Mouse (Mus musculus) kidney, postnatal 10 days (tissue): Measurements from ENCODE around the gene Maml2.
"Not testable (repeated sequence)": the region's sequence is repeated elsewhere in the genome, so short reads cannot be mapped to it uniquely, and the experiment has no call there.

Experiments
- DNase-seq: peaks from one replicate; pipeline ENCODE4 v3.0.0; 2021; ENCODE audit warnings: mixed read lengths

Gene Maml2

DNA sequence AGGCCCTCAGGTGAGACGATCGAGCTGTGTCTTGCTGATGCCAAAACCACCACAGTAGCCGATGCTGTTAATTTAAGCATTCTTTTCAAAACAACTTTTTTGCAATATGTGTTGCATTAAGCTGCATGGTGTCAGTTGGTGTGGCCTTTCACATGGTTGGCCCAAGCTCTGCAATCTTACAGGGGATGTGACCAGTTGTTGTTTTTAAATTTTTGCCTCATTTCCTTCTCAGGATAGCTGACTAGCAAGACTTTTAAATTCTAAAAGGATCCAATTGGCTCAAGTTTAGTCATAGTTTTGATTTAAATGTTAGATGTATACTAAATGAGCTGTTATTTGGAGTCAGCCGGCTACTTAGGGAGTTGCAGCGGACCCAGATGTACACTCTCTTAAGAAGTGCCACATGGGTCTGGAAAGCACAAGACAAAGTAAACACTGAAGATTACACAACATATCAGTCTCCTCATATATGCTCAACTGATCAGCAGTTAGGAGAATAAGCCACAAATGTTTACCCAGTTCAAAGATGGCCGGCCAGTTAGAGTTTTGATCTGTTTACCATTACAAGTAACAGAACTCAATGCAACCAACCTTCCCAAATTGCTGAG, 386.7 kb downstream of the Maml2 start:
- no peak for DNase-seq

DNA sequence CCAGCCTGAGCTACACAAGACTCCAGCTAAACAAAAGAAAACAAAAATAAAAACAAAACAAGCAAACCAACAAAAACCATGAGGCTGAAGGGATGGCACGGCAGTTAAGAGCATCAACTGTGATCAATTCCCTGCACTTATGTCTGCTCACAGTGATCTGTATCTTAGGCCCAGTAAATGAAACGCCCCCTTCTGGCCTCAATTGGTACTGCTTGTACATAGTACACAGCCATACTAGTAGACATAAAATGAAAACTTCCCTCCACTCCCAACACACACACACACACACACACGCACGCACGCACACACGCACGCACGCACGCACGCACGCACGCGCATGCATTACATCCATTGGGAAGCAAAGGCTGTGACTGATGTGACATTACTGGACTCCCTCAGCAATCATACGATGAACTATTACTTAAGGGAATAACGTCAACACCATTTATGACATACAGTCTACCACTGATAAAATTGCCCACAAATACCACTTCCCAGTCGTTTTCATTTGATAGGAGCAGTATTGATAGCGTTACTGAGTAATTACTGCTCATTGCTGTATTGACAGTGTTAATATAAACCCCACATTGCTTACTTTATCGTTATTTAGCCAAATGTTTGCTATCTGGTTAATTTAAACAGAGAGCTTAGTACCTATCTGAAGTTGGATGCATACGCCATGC, 389.4 kb downstream of the Maml2 start:
- DNase-seq, result peak; percentile 23

DNA sequence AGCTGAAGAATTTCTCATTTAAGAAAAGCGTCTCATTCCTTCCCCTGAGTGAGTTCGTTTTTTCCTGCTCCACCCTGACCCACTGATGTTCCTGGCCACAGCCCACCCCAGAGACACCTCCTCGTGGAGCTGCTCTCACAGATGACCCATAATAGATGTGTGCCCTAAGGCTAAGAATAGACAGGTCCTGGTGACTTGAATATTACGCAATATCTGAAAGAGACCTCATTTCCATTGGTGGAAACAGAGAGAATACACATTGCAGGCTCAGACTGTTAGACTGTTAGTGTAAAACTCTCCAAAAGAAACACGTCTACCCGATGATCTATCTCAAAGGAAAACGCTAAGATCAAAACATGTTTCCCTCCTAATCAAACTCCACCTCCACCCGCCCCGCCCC, 391.2 kb downstream of the Maml2 start:
- no peak for DNase-seq

DNA sequence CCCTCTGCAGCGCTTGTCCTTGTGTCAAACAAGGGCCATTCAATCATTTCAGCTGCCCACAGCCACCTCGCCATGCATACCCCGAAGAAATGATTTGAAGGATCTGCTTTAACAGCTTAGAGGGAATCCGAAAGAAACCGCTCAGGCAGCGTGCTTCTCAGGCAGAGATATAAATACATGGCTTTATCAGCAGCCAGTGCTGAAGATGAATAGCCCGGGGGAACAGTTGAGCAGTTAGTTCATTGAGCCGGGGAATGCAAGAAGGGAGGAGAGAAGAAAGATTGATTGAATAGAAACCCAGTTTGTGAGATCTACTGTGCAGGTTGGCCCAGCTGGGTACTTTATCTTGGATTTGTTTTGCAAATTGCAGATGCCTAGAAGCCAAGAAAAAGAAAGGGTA, 392.6 kb downstream of the Maml2 start:
- DNase-seq, result no peak

DNA sequence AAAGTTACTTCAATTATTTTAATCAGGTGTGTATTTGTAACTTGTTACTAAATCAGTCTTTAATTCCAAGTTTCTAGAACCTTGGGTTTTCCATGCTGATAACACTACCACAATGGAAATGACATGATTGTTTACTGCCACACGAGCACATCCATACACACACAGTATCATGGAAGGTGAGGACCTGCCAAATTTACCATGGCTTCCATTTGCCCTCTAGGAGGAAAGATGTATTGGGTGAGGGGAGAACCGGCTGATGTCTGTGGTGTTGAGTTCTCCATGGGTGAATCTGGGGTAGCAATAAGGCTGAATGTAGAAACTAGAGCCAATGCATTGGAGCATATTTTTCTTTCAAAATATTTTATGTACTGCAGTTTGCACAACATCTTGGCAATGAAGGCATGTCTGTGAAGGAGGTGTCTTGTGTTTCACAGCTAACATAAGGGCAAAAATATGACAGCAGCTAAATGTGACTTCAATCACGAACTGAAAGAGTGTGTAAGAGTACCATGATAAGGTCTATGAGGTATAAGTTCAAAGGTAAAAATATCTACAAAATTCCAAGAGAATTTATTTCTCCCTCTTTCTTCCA, 396.0 kb downstream of the Maml2 start:
- DNase-seq, result no peak

DNA sequence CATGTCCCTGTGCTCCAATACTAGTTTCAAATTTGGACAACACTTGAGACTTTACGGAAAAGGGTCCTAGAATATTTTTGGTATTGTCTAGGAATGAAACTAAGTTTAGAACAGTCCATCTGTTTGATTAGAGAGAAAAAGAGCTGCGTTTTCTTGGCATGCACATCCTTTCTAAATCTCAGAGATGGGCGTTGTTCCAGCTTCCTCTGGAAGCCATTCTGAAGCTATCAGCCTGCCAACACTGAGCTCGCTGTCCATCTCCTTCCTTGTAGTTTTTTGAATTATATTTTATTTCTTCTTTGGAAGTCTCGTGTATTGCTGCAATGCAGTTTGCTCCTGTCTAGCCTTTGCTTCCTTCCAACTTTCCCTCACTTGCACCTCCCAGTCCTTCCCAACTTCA, 396.5 kb downstream of the Maml2 start:
- DNase-seq, result peak; percentile 64

DNA sequence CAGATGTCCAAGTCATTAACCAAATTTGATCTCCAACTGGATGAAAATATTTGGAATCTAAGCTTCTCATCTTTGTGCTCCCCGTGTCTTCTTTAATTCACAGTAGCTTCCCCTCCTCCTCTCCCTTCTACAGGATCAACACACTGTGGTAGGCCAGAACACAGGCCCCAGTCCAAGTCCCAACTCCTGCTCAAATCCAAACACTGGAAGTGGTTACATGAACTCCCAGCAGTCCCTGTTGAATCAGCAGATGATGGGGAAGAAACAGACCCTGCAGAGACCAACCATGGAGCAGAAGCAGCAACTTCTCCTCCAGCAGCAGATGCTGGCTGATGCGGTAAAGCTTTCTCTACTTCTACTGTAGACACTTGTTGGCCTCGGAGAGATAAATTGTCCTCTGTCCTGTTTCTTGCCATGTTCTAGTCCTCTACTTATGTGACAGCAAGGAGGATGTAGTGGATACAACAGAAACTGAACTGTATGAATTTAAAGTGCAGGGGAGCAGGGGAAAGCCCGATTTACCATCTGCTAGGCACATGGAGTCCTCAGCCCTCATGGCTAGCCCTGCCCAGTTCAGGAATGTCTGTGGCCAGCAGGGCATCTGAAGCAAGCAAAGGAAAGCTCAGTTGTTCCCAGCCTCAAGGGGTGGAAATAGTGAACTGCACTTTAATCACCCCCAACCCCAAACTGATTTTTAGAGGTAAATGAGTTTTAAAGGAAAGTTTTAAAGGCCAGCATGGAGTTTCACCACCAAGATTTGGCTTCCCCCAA, 399.5 kb downstream of the Maml2 start:
- no peak for DNase-seq

DNA sequence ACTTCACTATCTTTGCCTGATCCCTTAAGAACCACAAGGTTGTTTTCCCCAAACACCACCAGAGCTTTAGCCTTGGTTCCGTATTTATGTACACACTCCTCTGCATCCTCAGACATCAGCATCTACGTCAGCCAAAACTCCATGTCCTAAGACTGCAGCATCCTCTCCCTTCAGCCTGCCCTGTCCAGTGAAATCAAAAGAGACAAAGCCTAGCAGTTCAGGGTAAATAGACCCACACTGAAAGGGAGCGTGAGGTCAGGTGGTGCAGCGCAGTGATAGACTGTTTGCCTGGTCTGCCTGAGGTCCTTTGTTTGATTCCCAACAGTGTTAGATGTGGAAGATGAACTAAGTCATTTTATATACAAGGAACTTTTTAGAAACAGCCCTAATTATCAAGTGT, 400.1 kb downstream of the Maml2 start:
- no peak for DNase-seq

DNA sequence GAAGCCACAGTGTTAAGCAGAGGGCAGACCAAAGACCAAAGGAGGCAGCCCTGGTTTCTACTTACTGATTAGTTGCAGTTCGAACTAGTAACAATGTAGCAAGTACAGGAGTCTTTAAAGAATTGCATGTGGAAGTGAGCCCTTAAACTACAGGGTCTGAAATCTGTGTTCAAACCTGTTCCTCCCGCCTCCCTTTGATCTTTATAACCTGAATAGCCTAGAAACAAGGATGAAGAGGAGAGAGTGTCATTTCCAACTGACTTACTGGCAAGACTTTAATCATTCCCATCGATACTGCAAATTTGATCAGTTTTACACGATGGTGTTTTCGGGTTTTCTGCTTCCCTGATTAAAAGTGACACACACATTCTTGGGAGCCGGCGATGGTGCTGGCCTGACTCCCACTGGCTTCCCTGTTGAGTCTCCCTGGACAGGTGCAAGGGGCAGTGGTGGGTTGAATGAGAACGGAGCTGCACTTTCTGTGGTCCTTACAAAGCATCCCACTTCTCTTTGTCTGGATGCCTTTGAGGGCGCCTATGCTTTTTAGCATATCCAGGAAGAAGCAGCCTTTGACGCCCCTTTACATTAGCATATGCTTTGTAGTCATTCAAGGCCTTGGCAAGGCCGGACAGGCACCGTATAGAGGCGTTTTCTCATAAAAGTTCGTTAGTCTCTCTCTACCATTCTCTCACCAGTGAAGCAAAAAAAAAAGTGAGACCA, 401.5 kb downstream of the Maml2 start:
- DNase-seq, result no peak

DNA sequence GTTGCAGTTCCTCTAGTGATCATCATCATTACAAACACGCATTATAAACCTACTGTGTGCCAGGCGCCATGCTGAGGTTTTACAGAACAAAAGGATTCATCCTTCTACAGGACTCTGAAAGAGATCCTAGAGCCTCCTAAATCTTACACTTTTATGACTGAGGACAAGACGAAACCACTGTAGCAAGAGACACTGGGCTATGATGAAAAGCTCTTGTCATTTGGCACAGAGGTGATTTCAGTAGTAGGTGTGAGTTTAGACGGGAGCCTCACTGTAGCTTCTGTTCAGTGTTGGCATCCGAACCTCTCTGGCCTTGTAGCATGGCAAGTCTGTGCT, 402.0 kb downstream of the Maml2 start:
- no peak for DNase-seq

DNA sequence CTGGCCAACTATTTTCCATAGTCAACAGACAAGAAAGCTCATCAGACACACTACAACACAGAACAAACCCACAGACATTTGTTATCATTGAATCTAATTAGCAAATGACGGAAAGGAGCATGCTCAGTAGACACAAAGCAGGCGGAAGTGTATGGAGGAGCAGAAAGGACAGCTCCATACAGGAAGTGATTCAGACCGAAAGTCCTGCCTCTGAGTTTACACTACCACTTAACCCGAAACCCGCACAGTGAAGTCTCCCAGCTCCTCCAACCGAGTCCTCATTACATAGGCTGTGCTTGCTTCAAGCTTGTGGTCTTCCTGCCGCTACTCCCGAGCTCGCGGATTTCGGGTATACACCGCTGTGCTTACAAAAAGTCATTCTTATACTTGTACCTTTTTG, 404.0 kb downstream of the Maml2 start:
- DNase-seq, result no peak

DNA sequence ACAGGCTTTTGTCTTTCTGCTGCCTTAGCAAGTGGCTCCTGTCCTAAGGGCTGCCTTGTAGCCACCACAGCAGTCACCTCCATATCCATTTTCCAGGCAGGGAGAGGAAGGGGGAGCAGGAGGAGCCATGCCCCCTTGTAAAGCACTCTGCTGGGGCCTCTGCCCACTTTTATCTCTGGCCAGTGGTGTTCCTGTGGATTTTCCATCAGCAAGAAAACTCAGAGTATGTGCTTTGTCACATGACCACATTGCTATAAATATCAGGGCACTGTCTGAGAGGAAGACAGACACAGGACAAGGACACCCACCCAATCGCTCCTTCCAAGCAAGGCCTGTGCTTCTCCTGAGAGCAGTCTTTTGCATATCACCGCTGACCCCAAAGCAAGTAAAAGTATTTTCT, 405.3 kb downstream of the Maml2 start:
- no peak for DNase-seq

DNA sequence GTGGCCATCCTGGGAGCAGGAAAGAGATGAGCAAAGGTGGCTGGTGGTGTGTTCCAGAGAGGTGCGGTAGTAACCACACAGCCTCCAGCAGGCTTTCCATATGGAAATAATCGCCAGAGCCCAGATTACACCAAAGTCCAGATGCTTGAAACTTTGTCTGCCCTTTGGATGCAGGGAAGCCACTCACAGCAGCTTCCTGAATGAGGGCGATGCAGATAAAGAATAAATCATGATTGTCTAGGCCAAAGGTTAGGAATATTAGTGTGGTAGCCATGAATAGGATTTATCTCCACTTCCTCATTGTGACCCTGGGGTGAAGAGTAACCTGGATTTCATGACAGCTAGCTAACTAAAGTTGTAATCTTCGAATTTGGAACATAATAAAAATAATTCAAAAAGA, 407.2 kb downstream of the Maml2 start:
- no peak for DNase-seq

DNA sequence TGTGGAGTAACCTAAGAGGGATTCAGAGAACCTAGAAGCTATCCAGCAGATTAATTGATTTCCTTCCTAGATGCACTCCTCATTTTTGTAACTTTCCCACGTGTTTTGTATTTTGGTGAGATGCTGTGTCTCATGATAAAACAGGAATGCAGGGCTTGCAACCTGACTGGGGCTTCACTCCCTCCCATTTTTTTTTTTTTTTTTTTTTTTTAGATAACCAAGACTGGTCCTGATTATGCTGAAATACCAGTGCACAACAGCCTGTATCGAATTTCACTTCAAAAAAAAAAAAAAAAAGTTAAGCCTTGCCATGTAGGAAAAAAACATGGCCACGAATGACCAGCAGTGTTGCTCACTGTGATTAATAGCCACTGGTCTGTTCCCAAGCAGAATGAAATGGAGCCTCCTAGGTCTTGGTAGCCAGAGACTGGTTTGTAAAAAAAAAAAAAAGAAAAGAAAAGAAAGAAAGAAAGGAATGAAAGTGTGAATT, 409.4 kb downstream of the Maml2 start:
- no peak for DNase-seq

DNA sequence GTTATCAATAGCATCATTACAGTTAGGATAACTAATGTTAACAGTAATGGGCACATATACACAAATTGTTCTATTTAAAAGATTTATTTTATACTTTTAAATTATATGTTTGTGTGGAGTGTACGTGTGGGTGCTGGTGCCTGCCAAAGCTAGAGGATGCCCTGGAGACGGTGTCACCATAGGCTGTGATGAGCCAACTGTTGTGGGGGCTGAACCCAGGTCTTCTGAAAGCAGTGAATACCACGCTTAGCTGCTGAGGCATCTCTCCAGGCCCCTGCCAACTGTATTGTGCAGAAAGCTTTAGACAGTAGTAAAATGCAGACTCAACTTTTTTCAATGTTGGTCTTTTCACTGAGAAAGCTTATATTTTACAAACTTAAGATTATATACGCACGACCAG, 411.7 kb downstream of the Maml2 start:
- DNase-seq, result no peak

DNA sequence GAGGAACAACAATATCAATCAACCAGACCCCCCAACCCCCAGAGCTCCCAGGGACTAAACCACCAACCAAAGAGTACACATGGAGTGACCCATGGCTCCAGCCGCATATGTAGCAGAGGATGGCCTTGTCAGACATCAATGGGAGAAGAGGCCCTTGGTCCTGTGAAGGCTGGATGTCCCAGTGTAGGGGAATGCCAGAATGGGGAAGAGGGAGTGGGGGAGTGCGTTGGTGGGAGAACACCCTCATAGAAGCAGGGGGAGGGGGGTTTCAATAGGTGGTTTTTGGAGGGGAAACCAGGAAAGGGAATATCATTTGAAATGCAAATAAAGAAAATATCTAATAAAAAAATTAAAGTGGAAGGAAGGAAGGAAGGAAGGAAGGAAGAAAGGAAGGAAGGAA, 418.1 kb downstream of the Maml2 start:
- not testable (repeated sequence) for DNase-seq

DNA sequence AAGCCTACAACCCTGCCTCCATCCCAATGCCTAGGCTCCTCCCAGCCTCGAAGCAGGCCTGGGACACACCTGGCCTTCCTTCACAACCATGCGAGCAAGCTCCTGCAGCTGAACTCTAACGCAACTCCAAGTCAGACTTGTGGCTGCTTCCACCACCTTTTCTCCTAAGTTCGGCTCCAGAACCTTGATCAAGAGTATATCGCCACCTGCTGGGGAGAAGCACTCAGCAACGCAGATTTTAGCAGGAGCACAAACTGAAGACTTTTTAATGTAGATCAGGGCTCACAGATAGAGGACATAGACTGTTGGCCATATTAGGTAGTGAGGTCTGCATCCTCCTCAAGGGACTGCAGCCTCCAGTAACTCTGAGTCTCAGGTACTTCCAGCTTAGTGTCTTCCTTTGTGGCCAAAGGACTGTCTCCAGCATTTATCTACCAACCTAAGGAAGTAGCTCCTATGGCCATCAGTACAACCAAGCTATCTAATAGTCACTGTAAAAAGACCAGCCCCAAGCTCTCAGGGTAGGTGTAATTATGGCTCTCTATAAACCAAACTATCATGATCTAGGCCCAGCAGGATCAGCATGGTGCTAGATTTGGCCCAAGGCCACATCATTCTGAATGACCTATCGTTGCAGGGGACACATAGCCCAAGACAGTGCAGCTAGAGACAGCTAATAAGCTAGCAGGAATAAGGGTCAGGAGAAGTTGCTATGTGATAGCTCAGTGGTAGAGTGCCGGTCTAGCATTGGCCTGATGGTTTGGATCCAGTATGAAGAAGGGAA, 418.8 kb downstream of the Maml2 start:
- DNase-seq, result peak; percentile 89

DNA sequence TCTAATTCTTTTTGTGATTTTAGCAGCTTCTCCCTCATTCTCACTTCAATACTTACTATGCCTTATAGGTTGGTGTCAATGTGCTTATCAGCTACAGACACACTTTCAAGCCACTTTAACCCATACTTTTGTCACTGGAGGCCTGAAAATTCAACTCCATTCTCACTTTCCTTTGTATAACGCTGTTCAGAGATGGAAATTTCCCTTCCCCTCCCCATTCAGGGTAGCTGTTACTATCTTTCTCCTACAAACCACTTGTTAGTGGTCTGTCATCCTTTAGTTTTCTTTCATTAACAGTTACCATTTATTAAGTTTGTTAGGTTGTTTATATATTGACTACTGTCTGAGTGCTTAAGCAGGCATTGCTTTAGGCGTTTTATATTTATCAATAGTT, 450.6 kb downstream of the Maml2 start, which contains the start of gene Mtmr2:
Mtmr2 (plus strand) TSS at position 7 of the 394 bp plus-strand sequence.
- no peak for DNase-seq

DNA sequence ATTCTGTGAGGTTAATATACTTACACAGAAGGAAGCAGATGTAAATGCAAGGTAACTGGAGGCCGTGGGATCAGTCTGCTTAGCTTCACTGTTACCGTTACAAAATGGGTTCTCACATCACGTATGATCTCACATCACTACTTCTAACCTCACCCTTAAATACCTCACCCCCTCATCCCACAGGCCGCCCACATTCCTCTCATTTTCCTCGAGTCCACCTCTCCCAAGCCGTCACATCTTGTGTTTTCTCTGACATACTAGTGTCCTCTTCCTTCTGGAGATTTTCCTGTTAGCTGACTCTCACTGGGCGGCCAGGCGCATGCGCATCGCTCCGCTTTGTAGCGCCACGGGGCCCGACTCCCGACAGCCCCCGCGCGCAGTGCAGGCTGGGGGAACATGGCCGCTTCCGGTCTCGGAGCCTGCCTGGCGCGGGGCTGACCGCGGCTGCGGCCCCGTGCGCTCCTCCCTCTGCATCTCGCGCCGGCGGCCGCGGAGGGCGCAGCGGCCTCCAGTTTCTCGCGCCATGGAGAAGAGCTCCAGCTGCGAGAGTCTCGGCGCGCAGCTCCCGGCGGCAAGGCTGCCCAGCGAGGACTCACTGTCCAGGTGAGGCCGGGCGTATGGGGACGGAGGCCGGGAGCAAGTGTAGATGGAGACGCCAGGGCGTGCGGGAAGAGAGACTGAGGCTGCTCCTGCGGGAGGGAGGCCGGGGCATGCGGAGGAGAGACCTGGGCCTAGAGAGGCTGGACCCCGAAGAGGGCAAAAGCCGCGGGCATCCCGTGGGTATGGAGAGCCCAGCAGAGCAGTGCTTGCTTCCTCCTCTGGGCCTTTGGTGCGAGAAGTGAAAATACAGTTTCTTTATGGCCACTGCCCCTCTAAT, 451.3 kb downstream of the Maml2 start:
- peak; percentile 98 for DNase-seq

DNA sequence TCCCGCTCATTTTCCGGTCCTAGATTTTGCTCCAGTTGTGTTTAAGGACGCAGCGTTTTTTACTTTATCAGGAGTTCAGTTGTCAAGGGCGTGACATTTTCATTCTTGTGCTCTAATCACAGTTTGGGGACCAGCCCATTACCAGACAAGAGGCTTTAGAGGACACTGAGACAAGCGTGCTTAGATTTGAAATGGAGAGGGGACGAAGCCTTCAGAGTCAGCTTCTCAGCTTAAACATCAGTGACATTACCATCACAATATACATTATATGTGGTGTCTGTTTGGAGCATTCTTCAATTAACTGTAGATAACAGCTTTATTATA, 451.9 kb downstream of the Maml2 start:
- no peak for DNase-seq

DNA sequence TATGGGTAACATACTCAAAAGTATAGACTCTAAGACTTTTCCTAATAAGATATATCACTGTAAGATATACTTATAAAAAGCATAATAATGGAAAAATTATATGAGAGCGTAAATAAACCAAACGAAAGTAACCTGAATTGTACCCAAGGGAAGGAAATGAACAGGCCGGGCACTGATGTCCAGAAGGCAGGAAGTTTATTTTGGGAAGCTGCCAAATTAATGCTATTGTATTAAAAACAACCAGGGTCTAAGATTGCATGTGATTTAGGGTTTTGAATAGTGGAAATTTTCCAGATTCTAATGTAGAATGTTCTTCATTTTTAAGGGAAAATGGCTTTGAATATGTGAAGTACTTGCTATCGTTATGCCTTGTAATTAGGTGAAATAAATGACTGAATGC, 454.8 kb downstream of the Maml2 start:
- no peak for DNase-seq
